Mouse (Mus musculus): ENCODE measurements around the gene 4931406P16Rik.
A peak's percentile ranks its signal among the peaks of the same experiment; 100 is the strongest.

Gene 4931406P16Rik

DNA sequence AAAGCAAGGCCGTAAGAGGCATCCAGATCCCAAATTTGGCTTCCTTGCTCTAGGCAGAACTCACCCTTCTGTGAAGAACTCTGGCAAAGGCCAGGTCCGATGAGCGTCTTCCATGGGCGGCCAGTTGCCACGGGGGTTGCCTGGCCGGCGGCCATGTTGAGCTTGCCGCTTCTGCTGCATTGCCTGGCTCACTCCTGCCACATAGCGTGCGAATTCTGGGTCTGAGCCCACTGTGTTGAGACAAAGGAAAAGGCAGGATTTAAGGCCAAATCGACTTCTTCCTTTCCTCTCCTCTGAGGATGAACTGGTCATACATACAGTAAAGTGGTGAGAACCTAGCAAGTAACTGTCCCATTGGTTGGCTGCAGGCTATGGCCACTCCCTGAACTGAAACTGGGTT lies 71.2 kb downstream of the 4931406P16Rik start:
- no peak for DNase-seq

DNA sequence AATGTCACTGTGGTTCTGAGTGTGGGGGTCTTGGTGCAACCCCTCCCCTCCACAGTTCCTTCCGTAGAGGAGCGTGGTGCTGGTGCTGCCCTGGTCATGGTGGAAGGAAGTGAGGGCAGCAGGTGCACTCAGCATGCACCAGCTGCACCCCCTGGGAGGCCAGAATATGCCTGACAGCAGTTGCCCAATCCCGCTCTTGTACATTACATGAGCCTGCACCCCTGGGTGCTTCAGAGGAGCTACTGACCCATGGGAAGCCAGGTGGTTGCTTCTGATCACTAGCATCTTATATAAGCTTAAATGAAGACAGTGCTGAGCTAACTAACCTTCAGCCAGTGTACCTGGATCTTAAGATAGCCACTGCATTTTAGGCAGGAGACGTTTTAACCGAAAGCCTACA lies 75.3 kb downstream of the 4931406P16Rik start:
- DNase-seq: no peak

GRCm38 (mm10) chr7:34235602-34236001 lies 77.7 kb downstream of the 4931406P16Rik start:
- no peak for DNase-seq

- no peak for DNase-seq
Measured at GRCm38 (mm10) chr7:34234610-34235561, 78.5 kb downstream of the 4931406P16Rik start.

DNA sequence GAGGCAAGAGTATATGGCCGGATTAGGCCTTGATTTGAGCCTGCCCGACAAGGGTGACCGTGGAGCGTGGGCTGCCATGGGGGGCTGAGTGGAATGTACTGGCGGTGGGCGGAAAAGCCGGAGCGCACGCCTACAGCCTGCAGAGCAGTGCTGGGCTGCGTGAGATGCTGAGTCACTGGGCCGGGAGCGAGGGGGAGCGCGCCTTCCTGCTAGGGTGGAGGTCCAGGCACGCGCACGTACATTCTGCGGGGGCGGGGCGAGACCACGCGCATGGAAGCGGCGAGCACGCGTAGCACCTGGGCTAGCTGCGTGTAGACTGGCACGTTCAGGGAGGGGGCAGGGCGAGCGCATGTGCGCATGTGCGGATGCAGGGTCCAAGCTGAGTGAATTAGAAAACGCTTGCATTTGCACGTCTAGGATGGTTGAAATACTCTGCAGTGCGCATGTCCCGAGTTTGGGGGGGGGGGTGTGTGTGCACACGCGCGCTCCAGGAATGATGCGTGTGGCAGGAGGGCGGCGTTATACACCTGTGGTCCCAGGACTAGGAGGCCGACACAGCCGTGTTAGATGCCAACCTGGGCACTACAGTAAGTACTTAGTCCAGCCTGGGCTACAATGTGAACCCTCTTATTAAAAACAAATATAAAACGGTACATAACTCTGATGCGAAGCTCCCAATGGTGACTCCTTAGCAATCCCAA lies 79.3 kb downstream of the 4931406P16Rik start:
- DNase-seq: peak; percentile 100

DNA sequence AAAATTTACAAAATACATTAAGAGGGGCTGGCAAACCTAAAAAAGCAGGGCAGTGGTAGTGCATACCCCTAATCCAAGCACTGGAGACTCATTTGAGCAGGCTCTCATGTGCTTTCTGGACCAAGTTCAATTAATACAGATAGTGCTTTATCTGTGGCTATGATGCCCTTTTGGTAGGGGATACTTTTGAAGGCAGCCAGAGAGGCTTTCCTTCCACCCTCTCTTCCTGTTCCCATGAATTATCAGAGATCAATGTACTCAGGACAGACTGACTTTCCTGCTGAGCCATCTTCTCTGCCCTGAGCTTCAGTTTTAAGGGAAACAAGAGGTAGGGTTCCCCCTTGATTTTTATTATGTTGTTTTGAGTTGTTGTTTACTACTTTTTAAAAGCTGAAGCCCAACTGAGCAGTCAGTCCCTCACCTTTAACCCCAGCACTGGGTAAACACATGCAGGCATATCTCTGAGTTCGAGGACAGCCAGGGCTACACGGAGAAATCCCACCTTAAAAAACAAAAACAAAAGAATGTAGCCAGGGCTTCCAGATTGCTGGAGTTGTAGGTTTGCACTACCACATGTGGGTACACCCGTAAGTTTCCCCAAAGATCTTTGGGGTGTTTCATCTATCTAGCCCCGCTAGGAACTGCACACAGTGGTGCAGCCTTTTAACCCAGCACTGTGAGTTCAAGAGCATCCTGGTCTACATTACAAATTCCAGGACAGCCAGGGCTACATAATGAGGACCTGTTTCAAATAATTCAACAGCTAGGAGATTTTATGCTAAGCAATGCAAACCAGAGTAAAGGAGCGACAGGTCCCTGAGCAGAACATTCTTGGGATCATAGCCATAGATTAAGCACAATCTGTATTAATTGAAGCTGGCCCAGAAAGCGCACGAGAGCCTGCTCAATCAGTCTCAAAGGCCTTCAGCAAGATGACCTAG lies 80.3 kb downstream of the 4931406P16Rik start:
- DNase-seq: no peak

DNA sequence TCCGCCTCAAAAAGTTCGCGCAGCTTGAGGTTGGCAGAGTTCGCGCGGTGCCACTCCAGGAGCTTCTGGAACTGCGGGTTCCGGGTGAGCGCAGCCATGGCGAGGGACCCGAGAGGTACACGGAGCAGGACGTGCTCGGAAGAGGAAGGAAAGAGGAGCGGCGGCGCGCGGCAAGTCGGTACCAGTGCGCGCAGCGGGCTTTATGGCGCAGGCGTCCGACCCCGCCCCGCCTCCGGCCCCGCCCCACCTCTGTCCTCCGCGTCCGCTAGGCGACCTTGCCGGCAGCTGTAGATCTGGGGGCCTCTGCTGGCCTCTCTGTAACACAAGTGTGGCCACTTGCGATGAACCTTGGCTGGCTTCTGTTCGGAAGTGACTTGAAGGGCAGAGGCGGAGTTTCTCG lies 83.2 kb downstream of the 4931406P16Rik start, which contains the start of gene Gpi1:
Gene Gpi1 (minus strand): TSS at position 221 of the 400 bp plus-strand sequence.
- DNase-seq: peak; percentile 87

DNA sequence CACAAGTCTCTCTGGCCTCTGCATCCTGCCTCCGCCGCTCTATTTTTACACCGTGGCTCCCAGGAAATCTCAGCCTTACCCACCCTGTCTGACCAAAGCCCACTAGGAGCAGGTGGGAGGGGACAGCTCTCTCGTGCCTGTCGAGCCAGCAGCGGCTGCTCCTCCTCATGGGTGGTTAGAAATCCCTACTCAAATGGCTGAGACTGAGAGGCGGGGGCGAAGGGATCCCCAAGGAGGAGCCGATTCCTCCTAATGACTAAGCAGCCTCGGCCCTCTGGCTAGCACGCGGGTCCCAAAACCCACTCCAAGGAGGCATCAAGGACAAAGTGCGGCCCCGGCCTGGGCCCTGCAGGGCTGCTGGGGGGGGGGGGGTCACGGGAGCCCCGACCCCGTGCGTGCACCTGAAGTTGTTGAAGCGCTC lies 83.7 kb downstream of the 4931406P16Rik start:
- no peak for DNase-seq

- DNase-seq: no peak
Measured at GRCm38 (mm10) chr7:34229153-34229552, 84.2 kb downstream of the 4931406P16Rik start.

DNA sequence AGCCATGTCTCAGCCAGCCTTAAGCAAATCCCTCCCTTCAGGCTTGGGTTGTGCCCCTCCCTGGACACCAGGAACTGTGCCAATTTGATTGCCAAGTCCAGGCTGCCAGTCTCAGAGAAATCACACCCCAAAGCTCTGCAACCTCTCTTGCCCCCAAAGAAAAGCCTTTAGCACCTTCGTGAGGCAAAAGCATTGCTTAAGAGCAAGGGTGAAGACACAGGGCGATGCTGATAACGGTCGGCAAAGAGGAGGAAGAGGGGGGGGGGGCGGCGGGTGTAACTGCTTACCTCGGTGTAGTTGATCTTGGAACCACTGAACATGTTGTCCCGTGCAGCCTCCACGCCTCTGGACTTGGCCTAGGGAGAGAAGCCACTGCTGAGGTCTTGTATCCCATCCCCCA lies 84.7 kb downstream of the 4931406P16Rik start:
- no peak for DNase-seq

- no peak for DNase-seq
Measured at GRCm38 (mm10) chr7:34226846-34227245, 86.5 kb downstream of the 4931406P16Rik start.

GRCm38 (mm10) chr7:34226086-34226485 lies 87.3 kb downstream of the 4931406P16Rik start:
- DNase-seq: no peak

GRCm38 (mm10) chr7:34224308-34224707 lies 89.0 kb downstream of the 4931406P16Rik start:
- DNase-seq: no peak

- no peak for DNase-seq
Measured at GRCm38 (mm10) chr7:34222340-34222739, 91.0 kb downstream of the 4931406P16Rik start.

- DNase-seq: no peak
Measured at GRCm38 (mm10) chr7:34221594-34222250, 91.6 kb downstream of the 4931406P16Rik start.

GRCm38 (mm10) chr7:34218496-34218895 lies 94.9 kb downstream of the 4931406P16Rik start:
- DNase-seq: no peak

DNA sequence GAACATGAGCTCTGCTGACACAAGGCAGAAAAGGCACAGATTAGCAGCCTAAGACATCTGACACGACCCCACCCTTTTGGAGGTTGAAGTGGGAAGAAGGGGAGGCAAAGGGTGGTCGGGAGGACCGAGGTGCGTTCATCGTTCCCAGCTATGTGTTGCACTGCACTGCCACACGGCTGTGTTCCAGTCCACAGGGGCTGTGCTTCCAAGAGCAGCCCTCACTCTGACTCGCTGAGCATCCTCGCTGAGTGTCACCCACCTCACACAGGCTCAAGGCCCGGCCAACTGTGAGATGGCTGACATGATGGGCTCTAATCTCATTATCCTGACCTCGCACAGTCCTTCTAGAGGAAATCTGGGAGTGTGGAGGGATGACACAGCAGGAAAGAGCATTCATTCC lies 96.9 kb downstream of the 4931406P16Rik start:
- DNase-seq: no peak

GRCm38 (mm10) chr7:34215481-34215880 lies 97.9 kb downstream of the 4931406P16Rik start:
- no peak for DNase-seq

DNA sequence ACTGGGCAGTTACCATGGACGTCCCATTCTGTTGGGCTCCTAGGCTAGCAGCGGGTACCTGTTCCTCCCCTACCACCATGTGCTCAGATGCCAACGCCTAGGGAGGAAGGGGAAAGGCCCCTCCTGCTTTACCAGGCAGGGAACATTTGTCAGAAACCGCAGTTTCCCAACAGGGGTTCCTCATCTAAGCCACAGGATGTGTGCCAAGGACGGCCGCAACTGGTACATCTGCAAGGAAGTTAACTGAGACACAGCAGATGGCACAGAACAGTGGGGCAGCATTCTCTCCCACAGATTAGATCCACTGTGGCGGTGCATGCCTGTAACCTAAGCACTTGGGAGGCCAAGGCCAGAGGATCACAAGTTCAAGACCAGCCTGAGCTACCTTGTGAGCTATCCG lies 98.7 kb downstream of the 4931406P16Rik start:
- no peak for DNase-seq

DNA sequence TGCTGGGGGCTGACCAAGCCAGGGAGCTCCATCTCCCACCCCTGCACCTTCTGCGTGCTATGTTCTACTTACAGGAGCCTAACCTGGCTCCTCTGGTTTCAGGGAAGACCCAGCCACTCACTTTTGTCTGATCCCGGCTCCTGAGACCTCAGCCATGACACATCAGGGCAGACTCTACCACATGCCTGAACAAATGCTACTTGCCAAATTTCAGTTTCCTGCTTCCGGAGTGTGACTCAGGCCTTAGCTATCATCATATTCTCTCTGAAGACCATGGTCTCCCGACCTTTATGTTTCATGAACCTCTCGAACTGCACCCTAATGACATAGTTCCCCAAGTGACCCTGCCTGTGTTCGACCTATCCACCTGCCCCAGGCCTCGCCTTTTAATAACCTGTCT lies 100.1 kb downstream of the 4931406P16Rik start:
- no peak for DNase-seq

GRCm38 (mm10) chr7:34208027-34208745 lies 105.2 kb downstream of the 4931406P16Rik start:
- no peak for DNase-seq
